Mouse (Mus musculus) neural tube, postnatal 0 days (tissue): ENCODE data around the gene Tmprss11f. TPM values are rescaled to one million over a fixed set of nuclear protein-coding genes. Genes with fewer than 3 reads are reported as not detected.

Experiments used
- polyA plus RNA-seq: library from polyadenylated mRNA; unstranded; fragments of >200 nt; fragmentation: Nextera tagmentation; extraction: Ambion mirVana; gene quantifications from 2 replicates; pipeline ENCODE4 v1.2.1, GENCODE M21; 2015

Gene Tmprss11f
- 0.10 TPM in 1 of 2 replicates, not detected in the other for polyA plus RNA-seq

DNA sequence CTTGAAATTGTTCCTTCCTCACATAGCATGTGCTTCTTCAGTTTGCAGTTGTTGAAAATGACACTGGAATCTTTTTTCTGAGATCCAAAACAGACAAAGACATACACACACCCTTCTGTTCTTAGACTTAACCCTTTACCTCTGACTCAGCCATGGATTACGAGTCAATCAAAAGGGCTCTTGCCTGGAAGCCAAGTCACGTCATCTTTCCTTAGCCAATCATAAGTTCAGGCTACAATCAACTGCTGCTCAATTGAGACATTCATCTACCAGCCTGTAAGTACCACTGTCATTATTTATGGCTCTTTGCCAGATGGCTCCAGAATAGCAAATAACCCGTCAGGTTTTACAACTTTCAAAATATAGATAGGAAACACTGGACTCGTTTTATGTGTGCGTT, at the start of gene Tmprss11f:
Gene Tmprss11f (minus strand): TSS at position 101 of the 400 bp plus-strand sequence.

DNA sequence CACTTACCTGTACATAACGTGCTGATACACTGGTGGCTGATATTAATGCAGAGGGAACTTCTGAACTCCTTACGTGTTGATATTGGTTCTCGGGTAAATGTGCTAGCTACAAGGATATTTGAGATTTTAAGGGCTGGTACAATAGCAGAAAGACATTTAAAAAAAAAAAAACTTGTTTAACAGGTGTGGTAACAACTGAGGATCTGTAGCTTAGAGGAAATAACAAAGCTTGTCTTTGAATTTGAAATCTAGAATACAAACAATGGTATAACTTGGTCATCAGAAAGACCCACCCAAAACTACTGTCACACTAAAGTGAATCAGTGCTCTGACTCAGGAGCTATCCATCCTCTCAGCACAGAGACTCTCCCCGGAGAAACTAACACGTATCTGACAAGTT, 44.0 kb upstream of the Tmprss11f start, which contains the start of gene Tmprss11b:
Gene Tmprss11b (minus strand): TSS at position 101 of the 400 bp plus-strand sequence.

DNA sequence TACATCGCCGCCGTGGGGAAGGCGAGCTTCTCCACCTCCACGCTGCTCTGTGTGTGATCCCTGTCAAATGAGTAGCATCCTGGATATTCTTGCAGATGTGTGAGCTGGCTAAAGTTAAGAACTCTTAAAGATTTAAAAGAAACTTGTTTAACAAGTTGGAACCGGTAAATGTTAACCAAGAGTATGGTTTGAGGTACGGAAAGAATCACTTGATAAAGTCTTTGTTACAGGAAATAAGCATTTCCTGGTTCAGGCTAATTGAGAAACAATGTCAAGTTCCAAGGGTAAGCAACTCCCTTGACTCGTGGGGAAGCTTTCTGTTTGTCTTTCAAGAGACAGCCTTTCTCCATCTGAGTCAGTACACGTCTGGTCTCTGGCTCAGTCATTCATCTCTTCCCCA, 113.7 kb downstream of the Tmprss11f start, which contains the start of gene Tmprss11g:
Gene Tmprss11g (minus strand): TSS at position 101 of the 400 bp plus-strand sequence.

Other genes with a start within 250 kb of the Tmprss11f start
- not detected in 2 replicates for gene Tmprss11a, start 163.4 kb downstream of the Tmprss11f start, polyA plus RNA-seq
- not detected in 2 replicates for gene Tmprss11g, start 113.8 kb downstream of the Tmprss11f start, polyA plus RNA-seq
- not detected in 2 replicates for gene Tmprss11b, start 43.9 kb upstream of the Tmprss11f start, polyA plus RNA-seq
- not detected in 2 replicates for gene Tmprss11e, start 113.4 kb upstream of the Tmprss11f start, polyA plus RNA-seq
- 27.4 and 29.5 TPM in 2 replicates for gene Ythdc1, start 171.8 kb upstream of the Tmprss11f start, polyA plus RNA-seq